Mouse (Mus musculus) CD4-positive, CD25-positive, alpha-beta regulatory T cell, adult 4 months (primary cell): ENCODE data around the gene Gm20075. TPM values are rescaled to one million over a fixed set of nuclear protein-coding genes. Genes with fewer than 3 reads are reported as not detected.
"Not testable (repeated sequence)": the region's sequence is repeated elsewhere in the genome, so short reads cannot be mapped to it uniquely, and the experiment has no call there.

Experiments used
- ATAC-seq: one replicate; pipeline ENCODE4 v1.8.0; 2017
- polyA plus RNA-seq, 2 experiments: library from polyadenylated mRNA; unstranded; fragments of 100-300 nt; shearing (Covaris generic); gene quantifications; one replicate each; pipeline ENCODE4 v1.2.1; 2017

Gm20075 gene
- polyA plus RNA-seq: 10 to 100 TPM; 11.9 to 17.0 TPM

GRCm38 (mm10) chr13:96081276-96081675 lies at the start of gene Gm20075:
TSS of gene Gm20075 (minus strand) at chr13:96081376.
- not testable (repeated sequence) for ATAC-seq

DNA sequence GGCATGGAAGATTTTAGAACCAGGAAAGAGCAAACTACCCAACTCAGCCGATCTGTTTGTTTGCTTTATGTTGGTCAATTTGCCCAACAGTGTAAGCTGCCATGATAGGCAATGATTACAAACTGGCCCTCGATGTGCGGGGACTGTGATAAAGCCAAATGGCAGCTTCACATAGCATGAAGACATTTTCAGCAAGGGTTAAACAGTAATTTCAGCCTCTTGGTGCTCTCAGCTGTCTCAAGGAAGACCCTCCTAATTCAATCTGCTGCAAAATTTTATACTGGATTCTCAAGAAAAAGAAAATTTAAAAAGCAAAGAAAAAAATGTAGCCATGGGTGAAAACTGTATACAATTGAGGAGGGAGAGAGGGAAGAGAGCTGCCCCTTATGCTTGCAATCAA lies 47.9 kb upstream of the Gm20075 start:
- ATAC-seq: no peak

- no peak for ATAC-seq
Measured at GRCm38 (mm10) chr13:96126669-96127068, 45.5 kb upstream of the Gm20075 start.

- no peak for ATAC-seq
Measured at GRCm38 (mm10) chr13:96125011-96125410, 43.8 kb upstream of the Gm20075 start.

GRCm38 (mm10) chr13:96112711-96113110 lies 31.5 kb upstream of the Gm20075 start:
- no peak for ATAC-seq

DNA sequence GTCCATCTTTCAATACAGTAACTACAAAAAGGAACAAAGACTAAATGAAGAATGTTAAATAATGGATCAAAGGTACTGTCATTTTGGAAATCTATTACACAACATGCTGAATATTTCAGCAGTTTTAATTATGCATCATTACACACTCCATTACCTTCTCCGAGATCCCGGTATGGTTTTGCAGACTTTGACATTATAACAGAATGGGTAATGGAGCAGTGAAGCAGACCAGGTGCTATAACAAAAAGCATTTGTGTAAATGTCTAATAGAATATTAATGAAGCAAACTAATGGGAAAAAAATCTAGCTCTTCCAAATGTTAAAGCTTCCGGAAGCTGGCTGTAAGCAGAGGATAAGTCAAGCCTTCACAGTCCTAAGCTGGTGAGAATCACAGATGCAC lies 29.6 kb upstream of the Gm20075 start:
- no peak for ATAC-seq

DNA sequence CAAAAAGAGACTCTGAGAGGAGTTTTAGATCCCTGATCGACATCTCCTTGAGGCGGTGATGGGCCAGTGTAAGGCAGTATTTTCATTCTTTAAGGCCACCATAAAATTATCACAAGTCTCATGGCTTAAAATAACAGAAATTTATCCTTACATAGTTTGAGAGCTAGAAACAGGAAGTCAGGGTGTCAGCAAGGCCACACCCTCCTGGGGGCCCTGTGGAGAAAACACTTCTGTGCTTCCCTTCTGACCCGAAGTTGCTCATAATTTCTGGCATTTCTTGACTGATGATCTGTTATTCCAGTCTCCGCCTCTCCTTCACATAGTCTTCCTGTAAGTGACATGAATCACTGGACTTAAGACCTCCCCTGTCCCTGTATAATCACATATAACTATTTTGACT lies 25.2 kb upstream of the Gm20075 start:
- no peak for ATAC-seq

DNA sequence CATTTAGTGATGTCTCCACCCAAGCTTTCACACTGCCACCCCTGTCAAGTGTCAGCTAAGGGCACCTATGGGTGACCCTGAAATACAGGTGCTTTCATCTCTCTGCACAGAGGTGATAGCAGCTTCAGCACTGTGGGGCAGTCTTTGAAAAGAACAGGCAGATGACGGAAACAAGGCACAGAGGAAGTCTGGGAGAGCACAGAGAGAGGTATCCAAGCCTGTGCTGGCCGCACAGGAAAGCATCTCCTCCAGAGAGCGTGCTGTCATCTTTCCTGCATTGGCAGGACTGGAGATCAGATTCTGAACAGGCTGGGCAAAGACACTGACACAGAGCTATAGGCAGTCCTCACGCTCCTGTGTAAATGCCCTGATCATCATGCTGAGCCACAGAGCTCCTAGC lies 9.8 kb upstream of the Gm20075 start:
- ATAC-seq: no peak

- ATAC-seq: no peak
Measured at GRCm38 (mm10) chr13:96085581-96086302, 4.6 kb upstream of the Gm20075 start.

- not testable (repeated sequence) for ATAC-seq
Measured at GRCm38 (mm10) chr13:96081754-96082153, 578 bp upstream of the Gm20075 start, which contains the start of gene Gm17190. TSS of gene Gm17190 (plus strand) at chr13:96082054.

- no peak for ATAC-seq
Measured at GRCm38 (mm10) chr13:96073555-96073954, 7.6 kb downstream of the Gm20075 start.

GRCm38 (mm10) chr13:96052755-96053154 lies 28.4 kb downstream of the Gm20075 start:
- ATAC-seq: no peak

DNA sequence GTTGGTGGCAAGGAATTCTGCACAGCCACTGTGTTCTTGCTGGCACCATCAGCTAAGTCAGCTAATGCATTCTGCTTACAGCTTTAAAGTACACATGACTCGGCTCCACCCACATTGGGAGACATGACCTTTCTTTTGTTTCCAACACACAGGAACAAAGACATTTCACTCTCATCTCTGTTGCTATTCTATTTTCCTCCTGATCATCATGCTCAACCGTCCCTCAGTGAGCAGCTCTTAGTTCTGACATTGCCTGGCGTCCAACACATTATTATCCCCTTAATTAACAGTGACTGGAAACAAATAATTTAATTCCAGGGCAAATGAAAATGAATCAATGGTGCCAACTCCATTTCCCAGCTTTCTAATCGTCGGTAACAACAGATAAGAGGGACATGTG lies 35.8 kb downstream of the Gm20075 start:
- ATAC-seq: no peak

DNA sequence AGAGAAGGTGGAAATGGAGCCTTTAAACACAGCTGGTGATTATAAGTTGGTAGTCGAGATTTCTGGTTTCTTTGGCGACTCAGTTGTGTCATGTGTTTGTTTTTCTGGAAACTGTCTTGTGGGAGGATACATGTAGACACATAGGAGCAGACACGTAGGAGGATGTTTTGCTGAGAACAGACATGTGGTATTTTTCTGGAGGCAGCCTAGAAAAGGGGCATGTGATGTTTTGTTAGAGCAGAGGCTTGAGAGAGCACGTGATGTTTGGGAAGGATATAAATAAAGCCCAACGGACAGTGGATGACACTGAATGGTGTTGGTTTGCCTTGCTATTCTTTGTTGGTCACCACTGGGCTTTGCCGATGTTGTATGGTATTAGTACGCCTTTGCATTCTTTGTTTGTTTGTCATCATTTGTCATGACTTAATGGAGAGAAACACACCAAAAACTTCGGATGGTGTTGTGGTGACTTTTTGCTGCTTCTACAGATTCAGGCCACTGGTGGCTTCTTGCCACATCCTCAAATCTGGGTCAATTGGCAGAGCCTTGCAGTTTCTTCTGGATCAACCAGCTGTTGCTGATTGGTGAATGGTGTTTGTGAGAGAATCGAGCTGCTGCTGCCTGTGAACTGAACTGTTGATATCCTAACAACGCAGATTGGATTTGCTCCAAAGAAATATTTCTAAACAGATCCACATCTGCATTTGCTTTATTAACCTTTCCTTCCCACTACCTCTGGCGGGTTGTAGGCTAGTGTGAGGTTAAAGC lies 40.7 kb downstream of the Gm20075 start:
- ATAC-seq: no peak

- ATAC-seq: no peak
Measured at GRCm38 (mm10) chr13:96039536-96039935, 41.6 kb downstream of the Gm20075 start.

- peak; percentile 72 for ATAC-seq
Measured at GRCm38 (mm10) chr13:96030368-96031223, 50.6 kb downstream of the Gm20075 start.

Other genes with a start within 250 kb of the Gm20075 start
- 10 to 100 TPM; 14.2 to 14.7 TPM for gene Iqgap2, start 189.5 kb downstream of the Gm20075 start, polyA plus RNA-seq
- gene Gm17190, start 678 bp upstream of the Gm20075 start, polyA plus RNA-seq: not detected
- gene Sv2c, start 51.2 kb upstream of the Gm20075 start, polyA plus RNA-seq: 1 to 10 TPM; 1.8 to 3.2 TPM